Mouse (Mus musculus) naive thymus-derived CD4-positive, alpha-beta T cell, adult 2 months (primary cell): ENCODE measurements around the gene Pdzd9.
A peak's percentile ranks its signal among the peaks of the same experiment; 100 is the strongest.

ENCODE experiments used
- DNase-seq: peaks from one replicate; pipeline ENCODE4 v3.0.0-alpha.2; 2011; ENCODE audit warnings: low read depth

Pdzd9 gene

GRCm38 (mm10) chr7:120635821-120636220 lies 34.3 kb downstream of the Pdzd9 start:
- peak; percentile 36 for DNase-seq

- DNase-seq: no peak
Measured at GRCm38 (mm10) chr7:120635362-120635781, 34.8 kb downstream of the Pdzd9 start.

GRCm38 (mm10) chr7:120634711-120635361 lies 35.3 kb downstream of the Pdzd9 start, which contains the start of gene Uqcrc2:
Gene Uqcrc2, plus strand, starts transcription at chr7:120635176.
- DNase-seq: peak; percentile 91

DNA sequence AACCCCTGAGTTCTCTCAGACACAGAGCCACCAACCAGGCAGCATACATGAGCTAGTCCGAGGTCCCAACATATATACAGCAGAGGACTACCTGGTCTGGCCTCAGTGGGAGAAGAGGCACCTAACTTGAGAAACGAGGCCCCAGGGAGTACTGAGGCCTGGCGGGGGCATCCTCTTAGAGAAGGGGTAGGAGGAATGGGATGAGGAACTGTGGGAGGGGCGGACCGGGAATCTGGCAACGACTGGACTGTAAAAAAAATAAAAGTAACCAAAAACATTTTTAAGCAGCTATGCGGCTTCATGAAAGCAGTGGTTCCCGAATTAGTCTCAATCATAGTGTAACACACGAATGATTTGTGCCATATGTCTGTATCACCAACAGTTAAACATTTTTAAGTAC lies 35.8 kb downstream of the Pdzd9 start:
- DNase-seq: peak; percentile 19

DNA sequence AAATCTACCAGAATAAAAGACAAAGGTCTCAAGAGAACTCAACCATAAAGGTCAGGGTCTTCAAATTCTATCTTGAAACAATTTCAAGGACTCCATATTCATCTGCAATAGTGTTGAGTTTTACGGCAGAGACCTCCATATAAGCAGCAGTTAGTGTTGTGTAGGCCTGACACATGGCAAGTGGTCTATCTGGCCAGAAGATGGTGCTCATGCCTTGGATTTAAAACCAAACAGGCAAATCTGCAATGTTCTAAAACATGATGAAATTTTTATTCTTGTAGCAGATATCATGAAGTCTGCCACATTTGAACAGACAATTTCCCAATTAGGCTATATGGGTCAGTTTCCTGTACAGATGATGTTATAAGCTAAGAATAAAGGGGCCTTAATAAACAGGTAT lies 37.6 kb downstream of the Pdzd9 start:
- peak; percentile 38 for DNase-seq

DNA sequence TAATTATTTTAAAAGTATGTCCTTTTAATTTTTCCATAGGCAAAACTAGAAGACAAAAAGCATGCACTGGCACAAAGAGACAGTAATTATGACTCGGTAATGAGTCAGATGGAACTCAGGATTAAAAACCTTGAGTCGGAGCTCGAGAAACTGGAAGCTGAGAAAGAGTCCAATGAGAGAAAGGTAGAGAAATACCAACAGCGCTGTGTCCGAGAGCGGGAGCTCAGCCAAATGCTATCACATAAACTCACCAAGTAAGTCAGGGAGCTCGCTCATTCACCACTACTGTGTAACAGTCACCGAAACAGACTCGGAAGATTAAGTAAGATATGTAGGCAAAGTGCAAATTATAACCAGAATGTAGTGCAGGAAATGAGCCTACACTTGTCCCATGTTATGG lies 49.3 kb downstream of the Pdzd9 start:
- no peak for DNase-seq

- no peak for DNase-seq
Measured at GRCm38 (mm10) chr7:120620075-120620771, 49.9 kb downstream of the Pdzd9 start.
